Mouse (Mus musculus): ENCODE data around the gene Gm4303. TPM values are rescaled to one million over a fixed set of nuclear protein-coding genes. Genes with fewer than 3 reads are reported as not detected.
"Not testable (repeated sequence)": the region's sequence is repeated elsewhere in the genome, so short reads cannot be mapped to it uniquely, and the experiment has no call there.

Gene Gm4303
- not detected in 2 replicates for total RNA-seq (2014; fragmentation: Nextera tagmentation)
- total RNA-seq (2017): not detected in 2 replicates

DNA sequence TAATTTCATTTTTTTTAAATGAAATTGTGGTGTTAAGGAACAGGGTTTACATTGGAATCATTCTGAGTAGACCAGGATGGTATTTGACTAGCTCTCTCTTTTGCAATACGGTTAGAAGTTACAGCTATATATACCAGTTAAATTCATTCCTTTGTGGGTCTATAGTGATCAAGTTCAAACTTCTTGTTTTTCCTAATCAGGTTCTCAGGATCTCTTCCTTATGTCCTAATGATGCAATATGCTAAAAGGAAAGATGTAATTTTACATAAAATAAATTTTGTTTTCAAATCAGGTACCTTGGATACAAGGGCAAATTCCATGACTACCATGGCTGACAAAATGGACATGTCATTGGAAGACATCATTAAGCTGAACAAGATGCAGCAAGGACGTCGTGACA lies at the start of gene Gm4303:
Gene Gm4303, plus strand, starts transcription at position 301 of the 400 bp plus-strand sequence.
- ATAC-seq (replicated peaks; ENCODE audit: poor library complexity, severe bottlenecking): not testable (repeated sequence)

DNA sequence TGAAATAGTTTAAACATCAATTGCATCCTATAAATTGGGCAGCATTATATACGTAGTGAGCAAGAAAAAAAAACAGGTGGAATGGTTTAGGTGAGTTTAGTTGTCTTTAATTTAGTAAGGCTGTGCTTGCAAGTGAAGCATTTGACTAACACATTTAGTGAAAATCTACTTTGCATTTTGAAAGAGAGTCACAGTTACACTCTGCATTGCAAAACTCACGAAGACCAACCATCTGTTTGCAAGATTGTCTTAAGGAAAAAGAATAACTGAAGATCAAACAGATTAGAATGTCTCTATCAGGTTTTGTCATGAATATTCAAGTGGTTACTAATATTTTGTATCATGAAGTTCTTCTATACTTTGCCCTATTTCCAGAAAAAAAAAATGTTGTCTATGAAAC lies 49.7 kb upstream of the Gm4303 start:
- no peak for ATAC-seq (replicated peaks; ENCODE audit: poor library complexity, severe bottlenecking)

DNA sequence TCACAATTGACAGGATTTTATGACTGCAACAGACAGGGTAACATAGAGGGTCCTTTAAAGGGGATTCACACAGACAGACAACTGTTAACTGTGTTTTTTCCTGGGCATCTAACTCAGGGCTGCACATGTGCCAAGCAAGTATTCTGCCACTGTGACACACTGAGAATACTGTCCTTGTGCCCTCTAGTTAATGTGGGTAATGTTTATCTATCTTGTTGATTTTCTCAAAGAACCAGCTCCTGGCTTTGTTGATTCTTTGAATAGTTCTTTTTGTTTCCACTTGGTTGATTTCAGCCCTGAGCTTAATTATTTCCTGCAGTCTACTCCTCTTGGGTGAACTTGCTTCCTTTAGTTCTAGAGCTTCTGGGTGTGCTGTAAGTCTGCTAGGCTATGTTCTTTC lies 45.7 kb upstream of the Gm4303 start:
- ATAC-seq (replicated peaks; ENCODE audit: poor library complexity, severe bottlenecking): not testable (repeated sequence)

DNA sequence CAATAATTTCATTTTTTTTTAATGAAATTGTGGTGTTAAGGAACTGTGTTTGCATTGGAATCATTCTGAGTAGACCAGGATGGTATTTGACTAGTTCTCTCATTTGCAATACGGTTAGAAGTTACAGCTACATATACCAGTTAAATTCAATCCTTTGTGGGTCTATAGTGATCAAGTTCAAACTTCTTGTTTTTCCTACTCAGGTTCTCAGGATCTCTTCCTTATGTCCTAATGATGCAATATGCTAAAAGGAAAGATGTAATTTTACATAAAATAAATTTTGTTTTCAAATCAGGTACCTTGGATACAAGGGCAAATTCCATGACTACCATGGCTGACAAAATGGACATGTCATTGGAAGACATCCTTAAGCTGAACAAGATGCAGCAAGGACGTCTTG lies 10.4 kb upstream of the Gm4303 start, which contains the start of gene Gm4301:
Gene Gm4301, plus strand, starts transcription at position 301 of the 400 bp plus-strand sequence.
- not testable (repeated sequence) for ATAC-seq (replicated peaks; ENCODE audit: poor library complexity, severe bottlenecking)

DNA sequence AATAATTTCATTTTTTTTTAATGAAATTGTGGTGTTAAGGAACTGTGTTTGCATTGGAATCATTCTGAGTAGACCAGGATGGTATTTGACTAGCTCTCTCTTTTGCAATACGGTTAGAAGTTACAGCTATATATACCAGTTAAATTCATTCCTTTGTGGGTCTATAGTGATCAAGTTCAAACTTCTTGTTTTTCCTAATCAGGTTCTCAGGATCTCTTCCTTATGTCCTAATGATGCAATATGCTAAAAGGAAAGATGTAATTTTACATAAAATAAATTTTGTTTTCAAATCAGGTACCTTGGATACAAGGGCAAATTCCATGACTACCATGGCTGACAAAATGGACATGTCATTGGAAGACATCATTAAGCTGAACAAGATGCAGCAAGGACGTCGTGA lies 5.2 kb upstream of the Gm4303 start, which contains the start of gene Gm4302:
Gene Gm4302, plus strand, starts transcription at position 301 of the 400 bp plus-strand sequence.
- ATAC-seq (replicated peaks; ENCODE audit: poor library complexity, severe bottlenecking): not testable (repeated sequence)

DNA sequence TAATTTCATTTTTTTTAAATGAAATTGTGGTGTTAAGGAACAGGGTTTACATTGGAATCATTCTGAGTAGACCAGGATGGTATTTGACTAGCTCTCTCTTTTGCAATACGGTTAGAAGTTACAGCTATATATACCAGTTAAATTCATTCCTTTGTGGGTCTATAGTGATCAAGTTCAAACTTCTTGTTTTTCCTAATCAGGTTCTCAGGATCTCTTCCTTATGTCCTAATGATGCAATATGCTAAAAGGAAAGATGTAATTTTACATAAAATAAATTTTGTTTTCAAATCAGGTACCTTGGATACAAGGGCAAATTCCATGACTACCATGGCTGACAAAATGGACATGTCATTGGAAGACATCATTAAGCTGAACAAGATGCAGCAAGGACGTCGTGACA lies 5.0 kb downstream of the Gm4303 start, which contains the start of gene Gm4305:
Gene Gm4305, plus strand, starts transcription at position 301 of the 400 bp plus-strand sequence.
- ATAC-seq (replicated peaks; ENCODE audit: poor library complexity, severe bottlenecking): not testable (repeated sequence)

DNA sequence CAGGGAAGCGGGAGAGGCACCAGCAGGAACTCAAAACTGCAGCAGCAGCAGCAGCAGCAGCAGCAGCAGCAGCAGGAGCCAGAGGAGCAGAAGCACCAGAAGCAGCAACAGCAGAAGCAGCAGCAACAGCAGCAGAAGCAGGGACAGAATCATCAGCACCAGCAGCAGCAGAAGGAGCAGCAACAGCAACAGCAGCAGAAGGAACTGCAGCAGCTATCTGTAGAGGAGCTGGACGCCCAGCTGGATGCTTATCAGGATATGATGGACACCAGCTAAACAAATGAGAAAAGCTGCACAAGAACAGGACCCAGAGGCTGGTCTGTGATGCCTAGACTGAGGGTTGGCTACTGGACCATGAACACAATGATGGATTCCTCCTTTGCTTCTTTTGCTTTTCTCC lies 11.1 kb downstream of the Gm4303 start:
- not testable (repeated sequence) for ATAC-seq (replicated peaks; ENCODE audit: poor library complexity, severe bottlenecking)

DNA sequence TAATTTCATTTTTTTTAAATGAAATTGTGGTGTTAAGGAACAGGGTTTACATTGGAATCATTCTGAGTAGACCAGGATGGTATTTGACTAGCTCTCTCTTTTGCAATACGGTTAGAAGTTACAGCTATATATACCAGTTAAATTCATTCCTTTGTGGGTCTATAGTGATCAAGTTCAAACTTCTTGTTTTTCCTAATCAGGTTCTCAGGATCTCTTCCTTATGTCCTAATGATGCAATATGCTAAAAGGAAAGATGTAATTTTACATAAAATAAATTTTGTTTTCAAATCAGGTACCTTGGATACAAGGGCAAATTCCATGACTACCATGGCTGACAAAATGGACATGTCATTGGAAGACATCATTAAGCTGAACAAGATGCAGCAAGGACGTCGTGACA lies 15.3 kb downstream of the Gm4303 start, which contains the start of gene Gm4307:
Gene Gm4307, plus strand, starts transcription at position 301 of the 400 bp plus-strand sequence.
- not testable (repeated sequence) for ATAC-seq (replicated peaks; ENCODE audit: poor library complexity, severe bottlenecking)

DNA sequence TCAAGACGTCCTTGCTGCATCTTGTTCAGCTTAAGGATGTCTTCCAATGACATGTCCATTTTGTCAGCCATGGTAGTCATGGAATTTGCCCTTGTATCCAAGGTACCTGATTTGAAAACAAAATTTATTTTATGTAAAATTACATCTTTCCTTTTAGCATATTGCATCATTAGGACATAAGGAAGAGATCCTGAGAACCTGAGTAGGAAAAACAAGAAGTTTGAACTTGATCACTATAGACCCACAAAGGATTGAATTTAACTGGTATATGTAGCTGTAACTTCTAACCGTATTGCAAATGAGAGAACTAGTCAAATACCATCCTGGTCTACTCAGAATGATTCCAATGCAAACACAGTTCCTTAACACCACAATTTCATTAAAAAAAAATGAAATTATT lies 36.7 kb downstream of the Gm4303 start, which contains the start of gene Gm4312:
Gene Gm4312, minus strand, starts transcription at position 101 of the 400 bp plus-strand sequence.
- ATAC-seq (replicated peaks; ENCODE audit: poor library complexity, severe bottlenecking): not testable (repeated sequence)

Other genes starting within 250 kb of the Gm4303 start
- gene Gm4301, start 10.3 kb upstream of the Gm4303 start, total RNA-seq (2014; fragmentation: Nextera tagmentation): not detected in 2 replicates
- gene Gm4301, start 10.3 kb upstream of the Gm4303 start, total RNA-seq (2017): not detected in 2 replicates
- not detected in 2 replicates for gene Gm4302, start 5.1 kb upstream of the Gm4303 start, total RNA-seq (2014; fragmentation: Nextera tagmentation)
- not detected in 2 replicates for gene Gm4302, start 5.1 kb upstream of the Gm4303 start, total RNA-seq (2017)
- not detected in 2 replicates for gene Gm4305, start 5.1 kb downstream of the Gm4303 start, total RNA-seq (2014; fragmentation: Nextera tagmentation)
- not detected in 2 replicates for gene Gm4305, start 5.1 kb downstream of the Gm4303 start, total RNA-seq (2017)
- not detected in 2 replicates for gene Gm4307, start 15.4 kb downstream of the Gm4303 start, total RNA-seq (2014; fragmentation: Nextera tagmentation)
- not detected in 2 replicates for gene Gm4307, start 15.4 kb downstream of the Gm4303 start, total RNA-seq (2017)
- gene Gm4312, start 36.6 kb downstream of the Gm4303 start, total RNA-seq (2014; fragmentation: Nextera tagmentation): not detected in 2 replicates
- gene Gm4312, start 36.6 kb downstream of the Gm4303 start, total RNA-seq (2017): not detected in 2 replicates
- gene Tmtc3, start 141.4 kb downstream of the Gm4303 start, total RNA-seq (2014; fragmentation: Nextera tagmentation): 10.6 and 15.8 TPM in 2 replicates
- 7.8 and 8.0 TPM in 2 replicates for gene Tmtc3, start 141.4 kb downstream of the Gm4303 start, total RNA-seq (2017)
- 16.8 and 22.8 TPM in 2 replicates for gene Cep290, start 141.6 kb downstream of the Gm4303 start, total RNA-seq (2014; fragmentation: Nextera tagmentation)
- 12.6 and 22.3 TPM in 2 replicates for gene Cep290, start 141.6 kb downstream of the Gm4303 start, total RNA-seq (2017)
- gene 4930430F08Rik, start 244.5 kb downstream of the Gm4303 start, total RNA-seq (2014; fragmentation: Nextera tagmentation): 8.7 and 9.5 TPM in 2 replicates
- gene 4930430F08Rik, start 244.5 kb downstream of the Gm4303 start, total RNA-seq (2017): 9.4 and 16.4 TPM in 2 replicates
- gene 1700017N19Rik, start 244.5 kb downstream of the Gm4303 start, total RNA-seq (2014; fragmentation: Nextera tagmentation): not detected in 2 replicates
- gene 1700017N19Rik, start 244.5 kb downstream of the Gm4303 start, total RNA-seq (2017): not detected in 2 replicates